Mouse (Mus musculus): ENCODE measurements around the gene Mga.

The Mga gene

DNA sequence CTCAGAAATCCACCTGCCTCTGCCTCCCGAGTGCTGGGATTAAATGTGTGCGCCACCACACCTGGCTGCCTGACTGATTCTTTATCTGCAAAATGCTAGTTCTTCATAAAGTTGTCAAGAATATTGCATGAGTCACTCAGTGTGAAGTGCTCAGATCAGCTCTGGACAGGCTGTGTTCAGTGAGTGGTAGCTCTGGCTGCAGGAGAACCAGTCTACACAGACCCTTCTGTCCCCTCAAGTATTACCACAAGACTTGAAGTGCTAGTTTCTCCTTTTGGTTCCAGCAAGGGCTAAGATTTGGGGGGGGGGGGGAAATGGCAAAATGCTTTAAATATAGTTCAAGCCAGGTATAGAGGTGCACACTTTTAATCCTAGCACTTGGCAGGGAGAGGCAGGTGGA, 90.4 kb downstream of the Mga start:
- no peak for DNase-seq (ENCODE audit: inconsistent ontology term)

DNA sequence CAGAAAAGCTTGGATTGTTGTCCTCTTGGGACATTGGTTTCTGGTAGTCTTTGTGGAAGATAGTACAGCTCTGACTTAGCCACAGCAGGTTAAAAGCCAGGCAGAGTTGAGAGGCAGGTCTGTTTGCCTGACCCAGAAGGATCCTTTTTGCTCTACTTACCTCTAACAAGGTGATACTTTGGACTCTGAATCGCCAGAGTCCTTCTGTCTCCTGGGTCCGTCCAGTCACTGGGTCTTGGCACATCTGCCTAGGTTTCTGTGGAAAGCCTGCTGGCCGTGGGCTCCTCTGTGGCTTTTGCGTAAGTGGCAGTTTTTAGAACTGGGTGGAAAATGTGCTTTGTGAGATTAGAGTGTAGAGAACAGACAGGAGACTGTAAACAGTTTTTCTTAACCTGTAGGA, 91.9 kb downstream of the Mga start:
- DNase-seq (ENCODE audit: inconsistent ontology term): no peak

DNA sequence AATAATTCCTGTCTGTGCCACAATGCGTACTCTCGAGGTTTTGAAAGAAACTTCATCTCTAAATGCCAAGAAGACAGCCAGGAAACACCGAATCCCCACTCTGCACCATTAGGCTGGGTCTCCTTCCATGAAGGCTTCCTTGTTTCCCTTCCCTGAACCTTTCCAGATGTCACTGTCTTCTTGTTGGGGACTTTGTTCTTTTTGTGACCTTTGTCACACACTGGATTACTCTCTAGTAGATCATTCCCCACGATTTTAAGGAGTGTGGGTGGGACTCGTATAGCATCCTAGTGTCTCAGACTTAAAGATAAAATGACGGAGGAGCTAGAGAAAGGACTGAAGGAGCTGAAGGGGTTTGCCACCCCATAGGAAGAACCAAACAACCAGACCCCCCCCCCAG, 93.9 kb downstream of the Mga start:
- no peak for DNase-seq (ENCODE audit: inconsistent ontology term)

DNA sequence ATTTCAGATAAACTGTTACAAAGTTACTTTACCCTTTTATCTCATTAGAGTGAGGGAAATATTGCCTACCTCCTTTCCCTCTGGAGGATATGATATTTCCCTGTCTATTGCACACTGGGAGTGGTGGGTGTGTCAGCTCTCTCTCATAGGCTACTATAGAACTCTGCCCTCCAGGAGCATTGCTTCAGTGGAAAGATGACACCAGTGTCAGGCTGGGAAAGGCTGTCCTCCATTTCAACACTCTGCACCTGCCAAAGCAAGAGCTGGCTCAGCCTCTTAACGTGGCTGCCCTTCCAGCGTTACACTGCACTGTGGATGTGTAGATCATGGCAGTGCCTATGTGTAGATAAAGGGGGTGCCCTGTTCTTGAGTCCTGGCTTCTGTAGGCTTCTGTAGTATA, 95.3 kb downstream of the Mga start:
- DNase-seq (ENCODE audit: inconsistent ontology term): no peak

DNA sequence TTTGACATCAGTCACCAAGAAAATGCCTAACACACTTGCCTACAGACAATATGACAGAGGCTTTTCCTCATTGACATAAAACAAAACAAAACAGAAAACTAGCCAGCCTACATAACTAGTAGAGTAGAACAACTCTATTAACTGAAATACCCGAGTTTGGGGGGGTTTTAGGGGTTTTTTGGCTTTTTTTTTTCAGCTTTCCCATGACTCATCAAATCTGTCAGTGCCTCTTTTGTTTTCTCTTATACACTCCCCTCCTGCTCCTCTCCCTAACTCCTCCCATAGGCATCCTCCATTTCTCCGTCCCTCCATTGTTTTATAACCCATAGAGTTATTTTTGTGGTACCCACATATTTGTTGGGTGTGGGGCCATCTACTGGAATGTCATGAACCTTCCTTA, 96.5 kb downstream of the Mga start:
- peak; percentile 38 for DNase-seq (ENCODE audit: inconsistent ontology term)

DNA sequence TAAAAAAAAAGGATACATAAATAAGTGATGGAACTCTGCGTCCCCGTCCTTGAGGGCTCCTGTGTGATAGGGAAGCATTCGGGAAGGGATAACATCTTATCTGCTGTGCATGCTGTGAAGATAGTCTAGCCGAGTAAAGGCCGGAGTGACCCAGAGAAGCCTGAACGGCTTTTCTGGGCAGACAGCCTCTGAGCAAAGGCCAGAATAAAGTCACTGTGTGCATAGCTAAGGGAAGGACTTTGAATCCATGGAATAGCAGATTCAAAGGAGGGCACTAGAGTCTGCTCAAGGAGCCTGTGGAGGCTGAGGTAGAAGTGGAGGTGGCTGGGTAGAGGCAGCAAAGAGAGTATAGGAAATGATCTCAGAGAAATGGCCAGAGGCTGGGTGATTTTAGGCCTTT, 97.8 kb downstream of the Mga start:
- no peak for DNase-seq (ENCODE audit: inconsistent ontology term)

DNA sequence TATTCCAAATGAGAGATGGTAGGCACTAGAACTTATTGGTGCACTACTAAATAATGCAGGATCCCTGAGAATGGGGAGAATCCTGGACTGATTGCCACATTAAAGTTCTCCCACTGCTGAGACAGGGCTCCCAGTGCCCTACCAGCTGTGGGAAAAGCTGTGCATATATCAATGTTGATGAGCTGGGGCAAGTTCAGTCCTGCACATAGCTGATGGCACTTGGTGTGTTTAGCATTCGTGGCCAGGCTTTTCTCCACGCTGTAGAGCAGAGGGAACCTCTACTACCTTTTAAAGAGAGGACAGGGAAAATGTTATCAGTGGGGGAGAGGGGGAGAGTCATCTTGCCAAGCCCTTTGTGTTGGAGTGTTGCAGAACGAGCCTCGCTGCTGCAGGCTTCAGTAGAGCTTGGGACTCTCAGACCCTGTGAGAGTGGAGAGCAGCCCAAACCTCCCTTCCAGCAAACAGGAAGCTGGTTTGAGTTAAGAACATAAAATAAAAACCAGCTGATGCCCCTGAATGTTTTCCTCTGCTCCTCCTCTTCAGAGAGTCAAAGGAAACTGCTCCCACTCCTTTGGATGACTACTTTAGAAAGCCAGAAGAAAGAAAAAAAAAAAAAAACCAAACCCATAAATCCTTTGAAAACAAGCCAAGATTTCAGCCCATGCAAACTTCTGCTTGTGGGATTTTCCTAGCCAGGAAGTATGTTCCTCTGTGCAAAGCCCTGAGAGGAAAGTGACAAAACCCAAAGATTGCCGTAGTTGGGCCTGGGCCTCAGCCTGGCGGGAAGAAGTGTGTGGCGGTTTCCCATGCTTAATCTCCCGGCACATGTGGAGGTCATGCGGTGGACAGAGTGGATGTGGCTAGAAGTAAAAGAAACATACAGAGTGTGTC, 98.6 kb downstream of the Mga start:
- no peak for DNase-seq (ENCODE audit: inconsistent ontology term)

DNA sequence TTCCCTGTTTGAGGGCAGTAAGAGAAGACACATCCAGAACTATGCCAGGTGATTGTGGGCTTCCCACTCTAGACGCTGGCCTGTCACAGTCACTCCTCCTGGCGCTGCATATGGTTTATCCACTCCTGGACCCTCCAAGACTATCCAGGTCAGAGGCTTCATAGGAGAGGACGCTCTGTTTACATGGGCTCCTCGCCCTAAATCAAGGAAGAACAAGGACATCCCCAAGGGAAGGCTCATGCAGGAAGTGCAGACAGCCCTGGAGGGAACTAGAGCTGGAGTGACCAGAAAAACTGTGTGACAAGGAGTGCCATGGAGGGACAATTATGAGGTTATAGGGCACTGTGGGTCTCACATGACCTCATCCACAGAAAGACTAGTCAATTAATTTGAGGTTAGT, 100.3 kb downstream of the Mga start:
- no peak for DNase-seq (ENCODE audit: inconsistent ontology term)

DNA sequence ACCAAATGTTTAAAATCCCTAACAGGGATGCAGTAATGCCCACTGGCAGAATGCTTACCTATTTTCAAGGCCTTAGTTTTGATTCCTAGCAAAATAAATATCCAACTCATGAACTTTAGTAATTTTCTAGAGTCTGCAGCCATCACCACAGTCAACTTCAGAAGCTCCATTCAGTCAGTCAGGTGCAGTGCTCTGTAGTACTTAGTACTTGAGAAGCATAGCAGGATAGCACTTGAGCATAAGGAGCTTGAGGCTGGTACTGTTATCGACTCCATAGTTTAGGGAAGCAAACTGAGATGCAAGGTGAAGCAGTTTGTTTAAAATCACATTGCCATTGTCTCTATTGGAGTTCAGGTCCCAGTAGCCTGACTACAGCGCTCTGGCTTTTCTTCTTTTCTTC, 102.7 kb downstream of the Mga start:
- no peak for DNase-seq (ENCODE audit: inconsistent ontology term)

DNA sequence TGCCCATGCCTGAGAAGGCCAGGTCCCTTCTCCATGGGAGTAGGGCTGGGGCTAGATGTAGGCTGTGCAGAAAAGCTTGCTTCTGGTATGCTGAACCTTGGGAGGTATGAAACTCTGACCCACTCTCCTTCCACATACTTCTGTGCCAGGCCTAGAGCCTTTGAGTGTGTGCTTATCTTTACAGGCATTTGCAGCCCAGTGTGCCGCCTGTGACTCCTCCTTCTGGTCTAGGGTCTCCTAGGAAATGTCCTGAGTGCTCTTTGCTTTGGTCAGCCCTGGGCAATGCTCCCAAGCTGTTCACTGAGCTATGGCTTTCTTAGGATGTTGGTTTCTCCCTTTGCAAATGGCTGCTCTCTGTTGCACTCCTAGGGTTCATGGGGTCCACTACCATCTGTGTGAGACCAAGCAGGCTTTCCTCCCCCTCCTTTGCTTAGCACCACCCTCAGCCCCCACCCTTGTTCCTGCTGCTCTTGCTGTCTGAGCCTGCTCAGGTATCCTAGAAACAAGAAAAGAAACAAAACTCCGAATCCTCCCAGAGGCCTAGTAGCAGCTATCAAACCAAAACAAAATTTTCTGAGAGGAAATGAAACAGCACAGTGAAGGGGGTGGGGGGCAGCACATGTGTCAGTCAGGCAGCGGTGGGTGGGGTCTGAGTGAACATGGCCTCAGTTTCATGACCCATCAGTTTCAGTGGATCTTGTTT, 104.0 kb downstream of the Mga start:
- no peak for DNase-seq (ENCODE audit: inconsistent ontology term)

DNA sequence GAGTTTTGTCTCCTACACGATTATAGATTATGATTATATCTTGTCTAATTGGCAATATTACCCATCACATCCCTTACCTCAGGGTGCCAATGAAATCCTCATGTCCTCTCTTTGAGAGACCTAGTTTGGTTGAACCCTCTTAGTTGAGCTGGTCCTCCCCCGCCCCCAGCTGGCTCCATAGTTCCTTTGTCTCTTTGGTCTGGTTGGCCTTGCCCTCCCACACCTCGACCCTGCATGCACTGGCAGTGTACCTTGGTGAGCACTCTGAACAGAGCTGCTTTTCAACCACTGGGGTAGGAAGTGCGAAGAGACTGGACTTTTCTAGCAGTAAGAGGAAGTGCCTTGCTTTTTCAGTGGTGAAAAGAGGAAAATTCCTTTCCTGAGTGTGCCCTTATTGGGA, 104.9 kb downstream of the Mga start:
- DNase-seq (ENCODE audit: inconsistent ontology term): no peak

DNA sequence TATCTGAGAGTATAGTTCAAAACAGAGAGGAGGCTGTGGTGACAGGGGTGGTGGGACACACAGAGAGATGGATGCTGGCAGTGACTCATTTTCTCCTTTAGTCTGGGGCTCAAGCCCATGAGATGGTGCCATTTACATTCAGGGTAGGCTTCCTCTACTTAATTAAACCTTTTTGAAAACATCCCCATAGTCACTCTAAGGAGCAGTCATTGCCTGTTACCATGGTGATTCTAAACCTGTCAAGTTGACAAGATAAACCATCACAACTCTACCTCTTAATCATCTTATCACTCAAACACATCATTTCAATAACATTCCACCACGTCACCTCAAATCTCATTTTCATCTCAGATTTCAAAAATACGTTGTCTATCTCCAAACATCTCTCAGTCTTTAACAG, 106.9 kb downstream of the Mga start:
- DNase-seq (ENCODE audit: inconsistent ontology term): no peak

DNA sequence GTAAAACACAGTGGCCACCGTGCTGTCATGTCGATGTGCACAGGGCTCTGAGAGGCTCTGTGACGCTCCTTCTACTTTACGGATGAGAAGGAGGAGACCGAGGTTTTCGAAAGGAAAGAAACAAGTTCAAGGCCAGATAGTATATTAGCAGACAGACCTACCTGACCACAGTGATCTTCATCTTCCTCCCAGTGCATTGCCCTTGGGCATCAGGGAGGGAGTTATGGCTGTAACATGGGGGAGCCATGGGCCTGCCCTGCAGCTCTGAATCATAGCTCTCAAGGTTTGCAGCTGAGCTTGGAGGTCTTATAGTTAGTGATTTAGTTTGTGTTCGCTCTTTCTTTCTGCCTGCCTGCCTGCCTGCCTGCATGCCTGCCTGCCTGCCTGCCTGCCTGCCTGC, 109.7 kb downstream of the Mga start:
- DNase-seq (ENCODE audit: inconsistent ontology term): no peak

DNA sequence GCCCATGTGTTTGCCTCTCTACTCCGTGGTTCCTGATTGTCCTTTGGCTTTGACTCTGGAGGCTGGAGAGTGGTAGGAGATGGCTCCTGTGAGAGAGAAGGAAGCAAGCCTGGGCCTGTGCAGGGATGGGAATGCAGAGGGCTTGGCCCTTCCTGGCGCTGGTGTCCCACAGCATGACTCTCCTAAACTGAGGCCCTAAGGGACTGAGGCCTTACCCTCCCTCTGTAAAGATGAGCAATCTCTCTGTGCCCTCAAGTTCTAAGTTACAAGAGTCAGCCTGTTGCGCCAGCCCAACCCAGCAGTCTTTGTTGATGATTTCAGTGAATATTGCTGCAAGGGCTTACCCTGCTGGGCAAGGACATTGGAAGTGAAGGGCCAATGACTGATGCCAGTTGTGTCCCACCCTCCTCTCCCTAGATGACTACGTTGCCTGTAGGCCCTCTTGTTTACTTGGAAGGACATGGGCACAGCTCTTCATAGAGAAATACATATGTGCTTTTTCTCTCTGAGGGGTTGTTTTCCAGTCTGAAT, 110.7 kb downstream of the Mga start:
- DNase-seq (ENCODE audit: inconsistent ontology term): no peak

DNA sequence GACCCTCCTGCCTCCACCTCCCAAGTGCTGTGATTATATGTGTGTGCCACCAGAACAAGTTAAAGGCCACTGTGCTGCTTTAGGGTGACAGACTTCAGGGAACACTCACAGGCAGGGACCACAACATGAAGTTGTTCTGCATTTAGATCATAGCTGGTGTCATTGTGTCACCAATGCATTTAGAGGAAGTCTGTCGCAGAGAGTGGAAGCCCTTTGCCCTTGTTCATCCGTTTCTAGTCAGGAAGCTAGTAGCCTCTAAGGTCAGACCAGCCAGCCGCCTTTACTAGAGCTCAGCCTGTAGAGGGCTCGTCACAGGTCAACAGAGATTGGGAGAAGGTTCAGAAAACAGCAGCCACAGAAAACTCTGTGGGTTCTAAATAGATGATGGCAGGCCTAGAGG, 111.6 kb downstream of the Mga start:
- no peak for DNase-seq (ENCODE audit: inconsistent ontology term)

DNA sequence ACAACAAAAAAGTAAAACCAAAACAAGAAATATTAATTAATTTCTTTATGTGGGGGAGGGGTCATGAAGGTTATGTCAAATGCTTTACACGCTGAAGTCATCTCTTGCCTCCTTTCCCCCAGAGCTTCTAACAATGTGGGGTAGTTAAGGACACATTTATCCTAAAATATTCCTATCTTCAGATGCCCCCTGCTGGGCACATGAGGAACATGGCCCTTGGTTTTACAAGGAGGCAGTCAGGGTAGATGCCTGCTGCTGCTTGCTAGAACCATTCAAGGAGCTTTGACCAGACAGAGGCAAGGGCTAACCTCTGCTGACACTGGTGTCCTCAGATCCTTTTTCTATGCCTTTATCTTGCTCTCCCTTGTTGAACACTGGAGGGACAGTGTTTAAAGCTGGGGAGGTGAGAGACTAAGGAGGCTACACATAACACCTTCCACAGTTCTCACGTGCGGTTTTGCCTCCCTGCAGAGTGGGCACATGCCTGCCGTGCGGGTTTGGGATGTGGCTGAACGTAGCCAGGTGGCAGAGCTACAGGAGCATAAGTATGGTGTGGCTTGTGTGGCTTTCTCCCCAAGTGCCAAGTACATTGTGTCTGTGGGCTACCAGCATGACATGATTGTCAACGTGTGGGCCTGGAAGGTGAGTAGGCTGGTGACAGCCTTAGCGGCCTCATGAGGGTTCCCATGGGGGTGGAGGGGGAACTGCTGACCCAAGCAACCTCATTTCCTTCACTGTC, 114.6 kb downstream of the Mga start:
- DNase-seq (ENCODE audit: inconsistent ontology term): no peak

DNA sequence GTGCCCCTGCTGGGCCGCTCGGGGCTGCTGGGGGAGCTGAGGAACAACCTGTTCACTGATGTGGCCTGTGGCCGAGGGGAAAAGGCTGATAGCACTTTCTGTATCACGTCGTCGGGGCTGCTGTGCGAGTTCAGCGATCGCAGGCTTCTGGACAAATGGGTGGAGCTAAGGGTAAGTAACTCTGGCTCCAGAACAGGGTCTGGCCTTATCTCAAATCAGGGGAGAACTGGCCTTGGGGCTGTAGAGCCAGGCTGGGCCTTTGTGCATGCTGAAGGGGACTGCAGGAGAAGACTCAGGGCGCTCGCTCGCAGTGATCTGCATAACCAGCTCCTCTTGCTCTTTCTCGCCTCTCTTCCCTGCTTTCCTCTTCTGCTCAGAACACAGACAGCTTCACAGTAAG, 115.9 kb downstream of the Mga start:
- no peak for DNase-seq (ENCODE audit: inconsistent ontology term)

DNA sequence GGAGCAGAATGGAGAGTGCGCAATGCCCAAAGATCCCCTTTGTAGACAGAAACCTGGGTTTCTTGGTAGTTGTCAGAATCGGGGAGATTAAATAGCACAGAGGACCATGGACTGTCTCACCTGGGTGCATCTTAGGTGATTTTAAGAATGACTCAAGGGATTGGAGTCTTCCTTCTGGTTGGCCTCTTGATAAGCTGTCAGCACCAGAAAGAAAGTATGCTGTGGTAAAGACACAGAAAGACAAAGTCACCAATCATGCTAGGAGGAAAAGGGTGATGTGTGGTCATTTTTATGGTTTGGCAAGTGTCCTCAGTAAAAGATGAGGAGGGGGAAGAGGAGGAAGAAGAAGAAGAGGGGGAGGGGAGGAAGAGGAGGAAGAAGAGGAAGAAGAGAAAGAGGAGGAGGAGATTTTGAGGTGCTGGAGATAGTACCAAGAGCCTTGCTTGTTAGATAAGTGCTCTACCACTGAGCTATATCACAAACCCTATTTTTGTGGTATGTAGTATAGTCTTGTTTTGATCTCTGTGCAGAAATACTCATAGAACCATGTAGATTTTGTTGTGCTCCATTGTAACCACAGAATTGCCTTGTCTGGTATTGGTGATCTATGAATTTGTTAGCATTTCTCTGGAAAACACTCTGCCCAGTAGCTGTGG, 116.9 kb downstream of the Mga start:
- DNase-seq (ENCODE audit: inconsistent ontology term): no peak

DNA sequence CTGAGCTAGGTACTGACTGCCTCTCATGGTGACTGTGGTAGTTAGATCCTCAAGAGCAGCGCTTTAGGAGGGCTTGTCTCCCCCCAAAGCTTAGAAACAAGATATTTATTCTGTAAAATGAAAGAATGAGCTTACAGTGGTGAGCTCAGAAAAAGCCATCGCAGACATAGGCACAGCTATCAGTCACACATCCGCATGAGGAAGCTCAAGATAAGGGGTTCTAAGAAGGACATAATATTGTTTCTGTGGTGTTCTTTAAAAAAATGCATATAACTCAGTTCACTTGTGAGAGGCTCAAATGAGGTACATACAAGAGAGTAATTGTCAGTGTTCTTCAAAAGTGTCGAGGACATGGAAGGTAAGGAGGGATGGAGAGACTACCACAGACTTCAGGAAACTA, 118.9 kb downstream of the Mga start:
- DNase-seq (ENCODE audit: inconsistent ontology term): no peak

DNA sequence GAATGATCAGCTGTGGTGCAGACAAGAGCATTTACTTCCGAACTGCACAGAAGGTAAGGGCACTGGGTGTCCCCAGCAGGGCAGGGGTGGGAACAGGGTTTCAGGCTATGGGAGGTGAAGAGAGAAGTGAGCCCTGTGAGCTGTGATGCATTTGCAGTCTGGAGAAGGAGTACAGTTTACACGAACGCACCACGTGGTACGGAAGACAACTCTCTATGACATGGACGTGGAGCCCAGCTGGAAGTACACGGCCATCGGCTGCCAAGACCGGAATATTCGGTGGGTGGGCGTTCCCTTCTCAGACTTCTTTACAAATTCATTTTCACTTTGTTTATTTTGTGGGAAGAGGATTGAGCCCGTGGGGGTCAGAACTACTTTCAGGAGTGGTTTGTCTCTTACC, 120.6 kb downstream of the Mga start:
- no peak for DNase-seq (ENCODE audit: inconsistent ontology term)

Measured in Muller cell, postnatal 12 days (primary cell).